Mouse (Mus musculus) embryonic facial prominence, embryonic 11.5 days (tissue): ENCODE measurements at regions not wholly inside any gene's neighbourhood (a gene's known extent, or its start where the extent isn't known, plus 50 kb on each side); places are given as distances from the start of the nearest gene placed in this dataset.
A peak's percentile ranks its signal among the peaks of the same experiment; 100 is the strongest.

Experiments used
- ATAC-seq: fragments of 200-750 bp; cut with Nextera tagmentation; replicated peaks from 2 replicates; pipeline ENCODE4 v1.8.0; 2017; ENCODE audit warnings: low read depth; ENCODE audit not compliant: insufficient number of reproducible peaks, low FRiP score, low TSS enrichment
- DNase-seq: peaks from one replicate; pipeline ENCODE4 v3.0.0-alpha.2; 2015; ENCODE audit warnings: low spot score
- H3K27ac ChIP-seq: fragments of 300-500 bp; sonication (generic); replicated peaks from 2 replicates; pipeline ENCODE4 v1.5.1; 2014; ENCODE audit warnings: mild to moderate bottlenecking, low read depth, low read length, control low read depth
- H3K27me3 ChIP-seq: fragments of 300-500 bp; sonication (generic); 2 replicates; pipeline ENCODE4 v1.6.1; 2014; ENCODE audit warnings: mild to moderate bottlenecking, low read length, moderate library complexity, mixed read lengths; ENCODE audit not compliant: control insufficient read depth, insufficient read depth
- H3K36me3 ChIP-seq: fragments of 300-500 bp; sonication (generic); replicated peaks from 2 replicates; pipeline ENCODE4 v1.6.1; 2014; ENCODE audit warnings: low read depth, mild to moderate bottlenecking, low read length, moderate library complexity, mixed read lengths; ENCODE audit not compliant: control insufficient read depth, insufficient read depth
- H3K4me1 ChIP-seq: fragments of 300-500 bp; sonication (generic); 2 replicates; pipeline ENCODE4 v1.6.1; 2014; ENCODE audit warnings: low read length, mixed read lengths; ENCODE audit not compliant: control insufficient read depth, insufficient read depth
- H3K4me2 ChIP-seq: fragments of 300-500 bp; sonication (generic); 2 replicates; pipeline ENCODE4 v1.6.1; 2014; ENCODE audit warnings: low read depth, mild to moderate bottlenecking, control low read depth, low read length, moderate library complexity
- H3K4me3 ChIP-seq: fragments of 300-500 bp; sonication (generic); 2 replicates; pipeline ENCODE4 v1.5.1; 2014; ENCODE audit warnings: low read depth, low read length, control low read depth
- H3K9ac ChIP-seq: fragments of 300-500 bp; sonication (generic); replicated peaks from 2 replicates; pipeline ENCODE4 v1.6.1; 2014; ENCODE audit warnings: mild to moderate bottlenecking, control low read depth, low read length
- H3K9me3 ChIP-seq: fragments of 300-500 bp; sonication (generic); replicated peaks from 2 replicates; pipeline ENCODE4 v1.6.1; 2016; ENCODE audit warnings: mild to moderate bottlenecking, low read length, inconsistent platforms, mixed read lengths; ENCODE audit not compliant: control insufficient read depth
- WGBS: fragments of 180-500 bp; shearing (Covaris S2); extraction: QIAGEN DNeasy Blood & Tissue Kit; methylation state at CpG from one replicate; pipeline ENCODE4 v1.1.7; 2014; 5-methylcytosine and 5-hydroxymethylcytosine counted together

DNA sequence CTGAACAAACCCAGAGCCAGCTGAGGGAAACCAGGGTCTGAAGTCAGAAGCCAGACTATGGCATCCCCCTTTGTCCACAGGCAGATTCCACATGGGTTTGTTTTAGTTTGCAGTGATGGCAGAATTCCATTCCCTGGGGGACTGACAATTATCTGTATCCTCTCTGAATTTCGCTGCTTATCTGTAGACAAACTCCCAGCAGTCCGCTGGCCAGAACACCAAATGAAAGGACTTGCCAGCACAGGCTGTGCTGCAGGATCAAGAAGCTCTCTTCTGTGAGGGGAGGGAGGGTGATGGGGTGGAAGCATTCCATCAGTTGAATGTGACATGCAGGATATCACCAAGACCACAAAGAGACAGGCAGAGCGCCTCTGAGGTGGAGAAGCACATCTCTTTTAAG is 233.8 kb downstream of the Ankrd16 start:
- Histone ChIP-seq H3K4me2 (no peak overlapping the region), H3K27me3 (no peaks in the 10 kb centered on the region), H3K27ac (no peak overlapping the region), H3K4me3 (no peak overlapping the region), H3K4me1 (no peaks in the 10 kb centered on the region), H3K9ac (no peak overlapping the region), H3K36me3 (no peaks in the 10 kb centered on the region), H3K9me3 (no peaks in the 10 kb centered on the region)
- ATAC-seq (no peak), DNase-seq (no peak)
- 41% methylated on average over 3 of the region's 3 CpGs for WGBS

DNA sequence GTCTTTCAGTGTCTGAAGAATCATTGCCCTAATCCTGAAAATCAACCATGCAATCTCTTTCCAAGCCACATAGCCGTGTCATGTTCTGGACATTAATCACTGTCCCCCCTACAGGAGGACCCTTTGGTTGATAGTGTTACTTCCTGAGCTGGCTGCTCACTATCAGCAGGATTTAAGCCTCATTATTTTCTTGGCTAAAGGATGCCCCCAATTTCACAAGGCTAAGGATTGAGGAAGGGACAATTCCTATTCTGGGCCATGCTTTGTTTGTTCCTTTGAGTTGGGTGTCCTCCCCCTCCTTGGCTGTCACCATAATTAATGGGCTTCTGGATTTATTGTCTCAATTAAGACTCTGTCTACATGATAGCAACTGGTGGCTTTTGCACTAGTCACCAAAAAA is 241.9 kb downstream of the Ankrd16 start:
- H3K4me2 ChIP-seq = no peak overlapping the region
- H3K27ac ChIP-seq = no peak overlapping the region
- no peaks in the 10 kb centered on the region for H3K36me3 ChIP-seq
- H3K4me1 ChIP-seq = no peaks in the 10 kb centered on the region
- no peak overlapping the region for H3K4me3 ChIP-seq
- WGBS = 63% methylated on average over 1 of the region's 1 CpGs
- DNase-seq (no peak), ATAC-seq (no peak)
- no peaks in the 10 kb centered on the region for H3K27me3 ChIP-seq
- no peak overlapping the region for H3K9ac ChIP-seq
- no peaks in the 10 kb centered on the region for H3K9me3 ChIP-seq

DNA sequence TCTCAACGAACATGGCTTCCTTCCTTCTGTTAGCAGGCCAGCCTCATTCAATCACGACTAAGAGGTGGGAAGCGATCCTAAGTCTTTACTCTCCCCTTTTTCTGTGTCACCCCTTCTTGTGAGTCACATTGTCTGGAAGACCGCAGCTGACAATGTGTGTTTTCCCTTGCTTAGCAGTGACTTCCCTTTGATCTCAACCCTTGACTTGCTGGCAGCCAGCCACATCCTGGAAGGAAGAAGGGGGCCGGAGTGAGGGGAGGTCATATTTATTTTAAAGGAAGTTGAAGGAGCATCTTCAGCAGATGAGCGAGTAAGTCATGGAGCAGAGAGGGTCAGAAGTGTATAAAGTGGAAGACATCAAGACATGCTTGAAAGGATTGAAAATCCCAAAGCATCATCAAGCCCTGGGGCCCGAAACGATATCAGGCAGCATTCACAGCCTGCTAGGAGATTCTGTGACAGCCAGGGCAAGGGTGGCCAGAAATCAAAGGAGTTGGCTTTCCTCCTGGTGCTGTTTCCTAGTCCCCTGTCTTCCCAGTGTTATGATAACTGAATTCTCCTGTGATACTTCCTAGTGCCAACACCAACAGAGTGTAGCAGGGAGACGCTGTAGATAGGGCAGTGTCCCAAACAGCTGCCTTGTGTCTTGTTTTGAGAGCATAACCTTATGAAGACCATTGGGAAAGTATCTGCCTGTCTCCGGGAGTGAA is 245.9 kb downstream of the Ankrd16 start:
- Histone ChIP-seq H3K4me2 (no peak overlapping the region), H3K36me3 (no peaks in the 10 kb centered on the region), H3K27me3 (no peaks in the 10 kb centered on the region), H3K9ac (no peak overlapping the region), H3K9me3 (no peaks in the 10 kb centered on the region), H3K4me1 (no peaks in the 10 kb centered on the region), H3K27ac (no peak overlapping the region), H3K4me3 (no peak overlapping the region)
- WGBS = 58% methylated on average over 10 of the region's 10 CpGs
- DNase-seq = no peak
- ATAC-seq = no peak

DNA sequence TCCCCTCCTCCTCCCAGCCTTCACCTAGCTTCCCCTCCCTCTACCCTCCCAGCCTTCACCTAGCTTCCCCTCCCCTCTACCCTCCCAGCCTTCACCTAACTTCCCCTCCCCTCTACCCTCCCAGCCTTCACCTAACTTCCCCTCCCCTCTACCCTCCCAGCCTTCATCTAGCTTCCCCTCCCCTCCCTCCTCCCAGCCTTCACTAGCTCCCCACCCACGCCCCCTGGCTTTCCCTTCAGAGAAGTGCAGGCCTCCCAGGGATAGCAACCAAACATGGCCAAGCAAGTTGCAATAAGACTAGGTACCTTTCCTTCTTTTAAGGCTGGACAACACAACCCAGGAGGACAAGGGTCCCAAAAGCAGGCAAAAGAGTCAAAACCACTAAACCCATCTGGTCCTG is 248.5 kb downstream of the Ankrd16 start:
- no peak overlapping the region for H3K9ac ChIP-seq
- ATAC-seq (no peak), DNase-seq (no peak)
- no peak overlapping the region for H3K27ac ChIP-seq
- H3K9me3 ChIP-seq = no peaks in the 10 kb centered on the region
- WGBS = 42% methylated on average over 1 of the region's 1 CpGs
- no peaks in the 10 kb centered on the region for H3K27me3 ChIP-seq
- H3K36me3 ChIP-seq = no peaks in the 10 kb centered on the region
- no peaks in the 10 kb centered on the region for H3K4me1 ChIP-seq
- no peak overlapping the region for H3K4me3 ChIP-seq
- no peak overlapping the region for H3K4me2 ChIP-seq

DNA sequence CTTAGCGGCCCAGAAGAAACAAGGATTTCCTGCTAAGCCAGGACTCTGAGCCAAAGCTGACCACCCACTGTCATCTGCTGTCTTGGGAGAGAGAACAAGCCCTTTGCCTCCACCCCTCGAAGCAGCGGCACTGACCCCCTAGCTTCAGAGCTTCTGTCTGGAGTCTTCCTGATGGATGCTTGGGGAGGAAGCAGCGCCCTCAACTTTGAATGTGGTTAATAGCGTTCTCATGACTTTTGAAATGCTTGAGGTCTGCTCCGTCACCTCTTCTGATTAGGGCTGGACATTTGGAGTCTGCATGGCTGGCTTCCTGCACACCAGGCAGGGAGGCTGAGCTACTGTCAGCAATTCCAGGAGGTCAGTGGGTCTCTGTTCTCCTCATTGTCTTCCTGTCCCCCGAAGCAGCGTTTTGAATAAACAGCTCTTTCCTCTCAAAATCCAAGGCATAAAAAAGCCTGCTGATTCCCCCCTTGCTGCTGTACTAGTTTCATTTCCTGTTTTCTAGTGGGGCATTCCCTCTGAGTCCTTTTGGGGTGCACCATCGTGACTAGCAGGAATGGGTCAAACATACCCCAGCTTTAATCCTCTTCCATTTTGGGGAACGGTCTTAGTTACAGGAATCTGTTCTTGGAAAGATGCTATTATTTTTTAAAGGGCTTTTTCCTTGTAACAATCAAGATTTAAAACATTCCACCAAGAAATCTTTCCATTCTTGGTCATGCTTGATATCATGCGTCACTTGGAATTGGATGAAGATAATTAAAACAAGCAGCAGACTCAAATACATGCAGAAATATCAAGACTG is 256.0 kb downstream of the Ankrd16 start:
- Histone ChIP-seq H3K9me3 (no peaks in the 10 kb centered on the region), H3K4me3 (no peak overlapping the region), H3K4me1 (no peaks in the 10 kb centered on the region), H3K27me3 (no peaks in the 10 kb centered on the region), H3K4me2 (no peak overlapping the region), H3K36me3 (no peaks in the 10 kb centered on the region), H3K9ac (no peak overlapping the region), H3K27ac (no peak overlapping the region)
- WGBS = 54% methylated on average over 11 of the region's 11 CpGs
- DNase-seq (peak; percentile 13), ATAC-seq (no peak)

DNA sequence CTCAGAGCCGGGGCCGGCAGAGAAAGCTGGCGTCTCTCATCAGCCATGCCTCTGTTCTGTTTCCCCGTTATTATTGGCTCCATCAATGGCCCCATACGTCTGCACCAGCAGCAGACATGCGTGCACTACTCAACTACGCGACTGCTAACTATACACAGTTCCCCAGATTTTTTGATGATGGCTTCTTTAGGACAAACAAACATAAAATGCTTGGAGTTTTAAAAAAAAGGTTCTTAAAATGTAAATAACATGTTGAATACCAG is 256.6 kb downstream of the Ankrd16 start:
- Histone ChIP-seq H3K4me1 (no peaks in the 10 kb centered on the region), H3K9ac (no peak overlapping the region), H3K27me3 (no peaks in the 10 kb centered on the region), H3K27ac (no peak overlapping the region), H3K4me3 (no peak overlapping the region), H3K9me3 (no peaks in the 10 kb centered on the region), H3K4me2 (no peak overlapping the region), H3K36me3 (no peaks in the 10 kb centered on the region)
- 61% methylated on average over 8 of the region's 8 CpGs for WGBS
- DNase-seq = no peak
- no peak for ATAC-seq

DNA sequence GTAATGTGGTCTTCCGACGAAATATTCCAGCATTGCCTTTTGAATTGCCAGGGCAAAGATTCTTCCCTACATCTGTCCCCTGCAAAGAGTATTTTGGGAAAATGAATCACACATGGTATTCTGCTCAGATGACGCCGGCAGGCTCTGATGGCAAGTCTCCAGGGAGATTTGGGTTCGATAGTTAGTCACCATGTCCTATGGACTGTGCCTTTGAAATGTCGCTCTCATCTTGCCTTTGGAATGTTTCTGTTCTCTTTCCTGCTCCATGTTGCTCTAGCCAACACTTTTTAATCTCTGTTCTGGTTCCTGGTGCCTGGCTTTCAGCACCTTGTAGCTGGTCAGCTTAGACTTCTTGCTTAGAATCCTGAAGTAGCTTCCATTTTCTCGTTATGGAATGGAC is 252.3 kb downstream of the Itga8 start:
- H3K9ac ChIP-seq = no peak overlapping the region
- 51% methylated on average over 7 of the region's 7 CpGs for WGBS

DNA sequence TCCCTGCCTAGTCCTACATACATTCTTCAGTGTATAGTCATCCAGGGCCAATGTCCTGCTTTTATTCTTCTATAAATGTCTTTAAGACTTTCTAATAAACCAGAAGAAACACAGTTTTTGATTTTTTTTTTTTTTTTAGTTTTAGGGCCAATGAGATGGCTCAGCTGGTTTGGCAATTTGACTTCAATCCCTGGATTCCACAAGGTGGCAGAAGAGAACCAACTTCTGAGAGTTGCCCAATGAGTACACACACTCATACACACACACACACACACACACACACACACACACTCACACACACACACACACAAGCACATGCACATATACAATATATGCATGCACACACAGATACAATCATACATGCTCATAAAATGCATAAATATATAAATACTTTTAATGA is 251.8 kb downstream of the Itga8 start:
- Histone ChIP-seq H3K4me1 (no peaks in the 10 kb centered on the region), H3K36me3 (no peaks in the 10 kb centered on the region), H3K27ac (no peak overlapping the region), H3K9me3 (no peaks in the 10 kb centered on the region), H3K9ac (no peak overlapping the region), H3K4me2 (no peak overlapping the region), H3K27me3 (no peaks in the 10 kb centered on the region), H3K4me3 (no peak overlapping the region)
- DNase-seq = peak; percentile 73
- no peak for ATAC-seq

More for the DNA sequence above, 252.3 kb downstream of the Itga8 start:
- no peaks in the 10 kb centered on the region for H3K36me3 ChIP-seq
- ATAC-seq (no peak), DNase-seq (no peak)
- no peaks in the 10 kb centered on the region for H3K9me3 ChIP-seq
- H3K27me3 ChIP-seq = no peaks in the 10 kb centered on the region
- H3K4me2 ChIP-seq = no peak overlapping the region
- H3K4me1 ChIP-seq = no peaks in the 10 kb centered on the region
- no peak overlapping the region for H3K27ac ChIP-seq
- H3K4me3 ChIP-seq = no peak overlapping the region
